ENCODE assay signal across 18 mouse cellular contexts in genomic region chr6:118736491-118736890, GRCm38 (mm10).
DNase-seq lines count a peak whose midpoint lies in the region; TF ChIP-seq lines count a peak whose summit lies in the region.
"Had no signal": no experiment of that assay in that cellular context is flagged by ENCODE, and none has a peak within 500 bp of the region (broad histone marks: within the 10 kb centered on the region; RNA-seq: fewer than 3 reads in every experiment).

No protein-coding gene starts in this region.

- no peak for TF ChIP-seq CTCF in cerebellum, adult 2 months (IDR thresholded peaks at IDR 0.05; ENCODE audit: borderline replicate concordance, insufficient read depth, low read depth, low read length)

- 13% methylated on average over 7 of the region's 7 CpGs for WGBS in cerebellum, adult 2 months
- 91% methylated on average over 7 of the region's 7 CpGs for WGBS in midbrain, embryonic 10.5 days
- 89% methylated on average over 7 of the region's 7 CpGs for WGBS in embryonic facial prominence, embryonic 10.5 days

- H3K4me3 ChIP-seq in cerebellum, adult 2 months (replicated peaks; ENCODE audit: insufficient read depth, low read depth, low read length): no peak overlapping the region
- no peak overlapping the region for H3K4me3 ChIP-seq in midbrain, embryonic 10.5 days
- no peak overlapping the region for H3K4me3 ChIP-seq in embryonic facial prominence, embryonic 10.5 days
- H3K4me3 ChIP-seq: embryonic facial prominence, embryonic 15.5 days; erythroblast, embryonic 14.5 days; forebrain, embryonic 10.5 days; gastrocnemius, adult 2 months; hindbrain, embryonic 13.5 days; intestine, embryonic 15.5 days had no signal

- peak; percentile 15 for DNase-seq in right cerebral cortex, adult 18-20 months
- no peak for DNase-seq in right cerebral cortex, postnatal 10 days (ENCODE audit: low spot score in 2 of 2)
- peak; percentile 65 to 77 for DNase-seq in cerebellum, adult 2 months
- peak; percentile 72 for DNase-seq in cerebellum, adult 9-11 months
- no peak for DNase-seq in midbrain, embryonic 10.5 days (ENCODE audit: low spot score)
- DNase-seq in embryonic facial prominence, embryonic 10.5 days (ENCODE audit: low spot score): no peak
- no peak for DNase-seq in kidney, adult 11 months
- DNase-seq: adrenal gland, adult 2 months; adrenal gland, postnatal 25 days; gastrocnemius, adult 2 months; gastrocnemius, postnatal 25 days; heart, postnatal 10 days; kidney, adult 2 months had no signal

- H3K4me1 ChIP-seq in cerebellum, adult 2 months (ENCODE audit: control insufficient read depth, insufficient read depth, low read length): peaks cover 27% of the 10 kb centered on the region
- H3K4me1 ChIP-seq in midbrain, embryonic 10.5 days: no peaks in the 10 kb centered on the region
- H3K4me1 ChIP-seq in embryonic facial prominence, embryonic 10.5 days: no peaks in the 10 kb centered on the region
- H3K4me1 ChIP-seq: forebrain, embryonic 10.5 days; hindbrain, embryonic 13.5 days; intestine, embryonic 15.5 days had no signal

- H3K27ac ChIP-seq in cerebellum, adult 2 months (ENCODE audit: insufficient read depth, low read length): 0 out of 2 replicates have a peak overlapping the region, but pooled peaks have one; percentile 14
- H3K27ac ChIP-seq in midbrain, embryonic 10.5 days (replicated peaks): no peak overlapping the region
- no peak overlapping the region for H3K27ac ChIP-seq in embryonic facial prominence, embryonic 10.5 days (replicated peaks)
- H3K27ac ChIP-seq: embryonic facial prominence, embryonic 15.5 days; forebrain, embryonic 10.5 days; gastrocnemius, adult 2 months; hindbrain, embryonic 13.5 days; intestine, embryonic 15.5 days had no signal

- no peaks in the 10 kb centered on the region for H3K27me3 ChIP-seq in cerebellum, adult 2 months (ENCODE audit: control insufficient read depth, insufficient read depth, low read length)
- H3K27me3 ChIP-seq in midbrain, embryonic 10.5 days (ENCODE audit: low read depth, poor library complexity, severe bottlenecking): no peaks in the 10 kb centered on the region
- H3K27me3 ChIP-seq in embryonic facial prominence, embryonic 10.5 days (replicated peaks; ENCODE audit: low read depth, poor library complexity, severe bottlenecking): no peaks in the 10 kb centered on the region
- H3K27me3 ChIP-seq: embryonic facial prominence, embryonic 15.5 days; hindbrain, embryonic 13.5 days; intestine, embryonic 15.5 days had no signal

- no peak for TF ChIP-seq POLR2A in cerebellum, adult 2 months (IDR thresholded peaks at IDR 0.05; ENCODE audit: borderline replicate concordance, insufficient read depth, low read length)

- H3K9me3 ChIP-seq in midbrain, embryonic 10.5 days (replicated peaks): no peaks in the 10 kb centered on the region
- no peaks in the 10 kb centered on the region for H3K9me3 ChIP-seq in embryonic facial prominence, embryonic 10.5 days
- H3K9me3 ChIP-seq: embryonic facial prominence, embryonic 15.5 days; forebrain, embryonic 10.5 days; hindbrain, embryonic 13.5 days; intestine, embryonic 15.5 days had no signal

- H3K36me3 ChIP-seq in midbrain, embryonic 10.5 days: no peaks in the 10 kb centered on the region
- no peaks in the 10 kb centered on the region for H3K36me3 ChIP-seq in embryonic facial prominence, embryonic 10.5 days (replicated peaks)
- H3K36me3 ChIP-seq: embryonic facial prominence, embryonic 15.5 days; forebrain, embryonic 10.5 days; intestine, embryonic 15.5 days had no signal

Comparison
In these comparisons a context has a peak if more than half of its experiments do, and no peak if none do; other contexts are left out.
1. DNase-seq: peak in right cerebral cortex, adult 18-20 months (single experiment), cerebellum, adult 2 months (2 of 2) and cerebellum, adult 9-11 months (single experiment); none in right cerebral cortex, postnatal 10 days (0 of 2), midbrain, embryonic 10.5 days (single experiment), embryonic facial prominence, embryonic 10.5 days (single experiment) and kidney, adult 11 months (single experiment).